Comparison of ENCODE assay signal across 12 mouse cellular contexts in the genomic region with DNA sequence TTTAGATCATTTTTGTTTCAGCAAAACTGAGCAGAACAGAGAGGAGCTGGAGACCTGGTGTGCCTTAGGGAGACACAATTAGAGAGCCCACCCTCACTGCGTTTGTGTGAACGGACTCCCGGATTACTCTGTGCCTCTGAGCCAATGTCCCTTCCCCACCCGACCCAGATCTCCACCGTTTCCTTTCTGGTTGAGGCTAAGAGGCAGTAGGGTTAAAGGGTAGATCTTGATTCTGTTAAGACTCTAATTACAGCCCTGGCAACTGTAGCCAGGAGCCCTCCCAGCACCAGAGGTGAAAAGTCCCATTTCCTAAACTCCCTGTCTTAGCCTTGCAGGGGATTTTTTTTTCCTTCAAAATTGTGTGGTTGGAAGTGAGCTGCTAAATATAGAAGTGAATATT. TPM values are rescaled to one million over a fixed set of nuclear protein-coding genes. Genes with fewer than 3 reads are reported as not detected.
DNase-seq lines count a peak whose midpoint lies in the region; ATAC-seq and TF ChIP-seq lines count a peak whose summit lies in the region.
"Had no signal": no experiment of that assay in that cellular context is flagged by ENCODE, and none has a peak within 500 bp of the region (broad histone marks: within the 10 kb centered on the region; RNA-seq: fewer than 3 reads in every experiment).

No protein-coding gene starts in this region.

- DNase-seq in heart, embryonic 10.5 days (ENCODE audit: low spot score) = no peak
- DNase-seq in heart, postnatal 14 days = no peak
- peak; percentile 42 for DNase-seq in kidney, postnatal 10 days
- DNase-seq in kidney, adult 8-10 months = no peak
- DNase-seq: liver; right cerebral cortex, postnatal 25 days had no signal

- peaks cover 61% of the 10 kb centered on the region for H3K4me1 ChIP-seq in heart, embryonic 10.5 days
- peaks cover 47% of the 10 kb centered on the region for H3K4me1 ChIP-seq in heart, embryonic 16.5 days (ENCODE audit: control insufficient read depth, insufficient read depth, low read length)
- H3K4me1 ChIP-seq in small intestine, adult 2 months (ENCODE audit: control insufficient read depth, insufficient read depth, insufficient read length, low read length) = peaks cover 9% of the 10 kb centered on the region

- H3K27me3 ChIP-seq in heart, embryonic 10.5 days (ENCODE audit: insufficient read depth, poor library complexity, severe bottlenecking) = no peaks in the 10 kb centered on the region
- no peaks in the 10 kb centered on the region for H3K27me3 ChIP-seq in heart, embryonic 16.5 days (ENCODE audit: control insufficient read depth, insufficient read depth, low read length)
- no peaks in the 10 kb centered on the region for H3K27me3 ChIP-seq in small intestine, adult 2 months (ENCODE audit: control insufficient read depth, insufficient read depth, low read length)
- H3K27me3 ChIP-seq: Patski had no signal

- no peak for TF ChIP-seq POLR2A in small intestine, adult 2 months (IDR thresholded peaks at IDR 0.05; ENCODE audit: low read depth, low read length)

- H3K9ac ChIP-seq in heart, embryonic 16.5 days (ENCODE audit: low read length) = no peak overlapping the region

- peak overlapping the region; percentile 18; the same call in 1 of the 2 replicates for H3K27ac ChIP-seq in heart, embryonic 10.5 days
- peak overlapping the region; percentile 48 for H3K27ac ChIP-seq in heart, embryonic 16.5 days (ENCODE audit: low read length)
- peak overlapping the region; percentile 42; the same call in 1 of the 2 replicates for H3K27ac ChIP-seq in small intestine, adult 2 months (ENCODE audit: insufficient read depth, low read depth, low read length)
- H3K27ac ChIP-seq: midbrain, embryonic 10.5 days had no signal

- no peaks in the 10 kb centered on the region for H3K9me3 ChIP-seq in heart, embryonic 10.5 days
- no peaks in the 10 kb centered on the region for H3K9me3 ChIP-seq in heart, embryonic 16.5 days (replicated peaks; ENCODE audit: control insufficient read depth, low read length)
- H3K9me3 ChIP-seq: midbrain, embryonic 10.5 days had no signal

- peaks cover 6% of the 10 kb centered on the region; the same call in 1 of the 2 replicates for H3K36me3 ChIP-seq in heart, embryonic 10.5 days
- H3K36me3 ChIP-seq in heart, embryonic 16.5 days (ENCODE audit: control insufficient read depth, insufficient read depth) = 0 out of 2 replicates have a peak, but pooled peaks cover 2% of the 10 kb centered on the region
- peaks cover 14% of the 10 kb centered on the region for H3K36me3 ChIP-seq in small intestine, adult 2 months (ENCODE audit: control insufficient read depth, insufficient read depth, low read length)

- intact Hi-C loops in heart, postnatal 14 days (cut with DNase I) = no loop called here

- H3K4me3 ChIP-seq in heart, embryonic 10.5 days = no peak overlapping the region
- no peak overlapping the region for H3K4me3 ChIP-seq in heart, embryonic 16.5 days (ENCODE audit: low read length)
- H3K4me3 ChIP-seq in small intestine, adult 2 months (ENCODE audit: low read depth, low read length) = no peak overlapping the region
- H3K4me3 ChIP-seq: midbrain, embryonic 10.5 days had no signal

- WGBS in heart, embryonic 10.5 days = 50% methylated on average over 5 of the region's 5 CpGs
- 34% methylated on average over 5 of the region's 5 CpGs for WGBS in heart, embryonic 16.5 days
- WGBS in small intestine, adult 2 months = 20% methylated on average over 5 of the region's 5 CpGs

- no peak for ATAC-seq in heart, embryonic 16.5 days (replicated peaks; ENCODE audit: extremely low read depth, insufficient read depth, low FRiP score)
- ATAC-seq in inflammation-experienced regulatory T-cells, adult 6 months = no peak
- ATAC-seq: lung, postnatal 0 days; Patski had no signal

- no peak for TF ChIP-seq CTCF in small intestine, adult 2 months (IDR thresholded peaks at IDR 0.05; ENCODE audit: extremely low read depth, insufficient read length, insufficient replicate concordance, low read depth, low read length)

- H3K4me2 ChIP-seq in heart, embryonic 16.5 days (ENCODE audit: low read depth, low read length) = no peak overlapping the region

RNA-seq across cellular contexts. Expression of a gene that starts 47.1 kb away (rescaled TPM):
- polyA plus RNA-seq in heart, embryonic 10.5 days (2016; fragmentation: Nextera tagmentation; extraction: Ambion mirVana) = 34.3 and 39.5 TPM in 2 replicates
- total RNA-seq in heart, postnatal 14 days (2021) = 10 to 100 TPM; 40.9 to 42.7 TPM
- polyA plus RNA-seq in heart, embryonic 16.5 days (2015; fragmentation: Nextera tagmentation; extraction: Ambion mirVana) = 28.8 and 29.6 TPM in 2 replicates
- 7.9 and 23.3 TPM in 2 replicates for polyA plus RNA-seq in small intestine, adult 2 months (2012; rRNA removed)
- polyA plus RNA-seq in inflammation-experienced regulatory T-cells, adult 6 months (2017; shearing (Covaris generic)) = under 1 TPM in 1 of 3 experiments, not detected in 2; 0.13 TPM
